Mouse (Mus musculus) left cerebral cortex, adult 8-10 months (tissue): ENCODE data around the gene Gm20721. TPM values are rescaled to one million over a fixed set of nuclear protein-coding genes. Genes with fewer than 3 reads are reported as not detected.

Experiments used
- DNase-seq, 2 experiments: peaks; one replicate each; pipeline ENCODE4 v3.0.0; 2022; ENCODE audit warnings: low spot score in 2 of 2
- total RNA-seq, 4 experiments: library from RNA; stranded (reverse); gene quantifications; 2 replicates each; pipeline ENCODE4 v1.2.4; 2022

Gene Gm20721
- total RNA-seq, 4 experiments from 2014 or later, result 0.91 to 3.4 (median 1.6) TPM

DNA sequence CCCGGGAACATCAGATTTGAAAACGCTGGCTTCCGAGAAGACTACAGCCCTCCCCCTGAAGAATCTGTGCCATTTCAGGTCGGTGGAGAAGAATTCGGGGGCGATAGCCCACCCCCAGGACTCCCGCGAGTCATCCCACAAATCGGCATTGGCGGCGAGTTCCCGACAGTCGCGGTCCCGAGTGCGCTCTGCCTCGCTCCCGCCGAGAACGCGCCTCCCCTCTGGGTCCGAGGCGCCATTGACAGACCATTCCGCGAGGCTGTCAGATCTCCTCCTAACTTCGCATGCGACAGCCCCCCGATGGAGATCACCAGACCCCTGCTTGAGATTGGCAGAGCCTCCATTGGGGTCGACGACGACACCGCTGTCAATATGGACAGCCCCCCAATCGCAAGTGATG lies 48.0 kb downstream of the Gm20721 start:
- DNase-seq, result no peak

DNA sequence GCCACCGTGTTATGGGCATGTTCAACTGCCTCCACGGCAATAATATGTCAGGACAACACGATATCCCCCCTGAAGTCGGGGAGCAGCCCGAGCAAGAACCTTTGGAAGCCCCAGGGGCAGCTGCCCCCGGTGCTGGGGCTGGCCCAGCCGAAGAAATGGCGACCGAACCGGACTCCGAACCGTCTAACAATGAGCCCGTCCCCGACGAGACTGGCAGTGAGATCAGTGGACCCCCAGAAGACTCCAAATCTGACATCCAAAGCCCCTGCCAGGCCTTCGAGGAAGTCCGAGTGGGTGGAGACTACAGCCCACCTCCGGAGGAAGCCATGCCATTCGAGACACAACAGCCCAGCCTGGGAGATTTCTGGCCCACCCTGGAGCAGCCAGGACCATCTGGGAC lies 48.7 kb downstream of the Gm20721 start:
- no peak for DNase-seq

DNA sequence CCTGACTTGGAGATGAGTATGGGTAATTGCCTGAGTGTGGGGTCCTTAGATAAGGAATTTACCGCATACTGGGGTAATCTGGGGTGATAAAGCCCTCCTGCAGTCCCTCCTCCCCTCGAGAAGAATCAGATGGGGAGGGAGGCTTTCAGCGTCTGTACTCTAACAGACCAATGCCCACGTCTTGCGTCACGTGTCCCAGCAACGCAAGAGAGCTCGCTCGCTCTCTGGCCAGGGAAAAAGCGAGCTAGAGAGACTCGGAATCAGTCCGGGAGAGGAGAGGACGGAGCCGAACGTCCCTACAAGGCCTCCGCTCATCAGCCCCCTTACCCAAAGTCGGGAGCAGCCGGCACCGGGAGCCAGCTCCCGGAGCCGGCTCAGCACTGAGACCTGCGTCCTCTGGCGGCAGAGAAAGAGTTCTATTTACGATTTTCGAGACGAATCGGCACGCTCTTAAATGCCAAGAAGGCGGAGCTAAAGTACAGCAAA lies 49.4 kb downstream of the Gm20721 start:
- no peak for DNase-seq

DNA sequence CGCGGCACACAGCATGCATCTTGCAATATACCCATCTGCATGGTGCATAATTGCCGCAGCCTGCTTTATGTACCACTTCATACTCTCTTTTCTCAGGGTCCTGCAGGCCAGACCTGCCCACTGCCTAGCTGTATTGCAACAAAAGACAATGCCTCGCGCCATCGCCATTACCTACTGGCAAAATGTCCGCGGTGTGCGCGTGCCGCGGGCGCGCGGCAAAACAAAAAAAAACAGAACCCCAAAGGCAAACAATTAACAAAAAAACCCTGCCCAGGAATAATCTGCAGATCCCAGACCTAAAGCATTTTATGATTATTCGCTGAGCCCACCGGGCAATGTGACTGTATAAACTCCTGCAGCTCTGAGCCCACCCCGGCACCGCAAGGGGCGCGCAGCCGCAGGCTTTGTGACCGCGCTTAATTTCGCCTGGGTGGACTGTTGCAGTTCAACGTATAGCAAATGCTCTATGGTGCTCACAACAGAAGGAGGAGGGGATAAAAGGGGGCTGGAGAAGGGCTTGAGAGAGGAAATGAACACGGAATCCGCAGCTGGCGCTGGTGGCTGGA lies 50.5 kb downstream of the Gm20721 start:
- no peak for DNase-seq

- DNase-seq, result no peak
Measured at GRCm38 (mm10) chr2:174295175-174295899, 51.2 kb downstream of the Gm20721 start.

GRCm38 (mm10) chr2:174294457-174294856 lies 52.1 kb downstream of the Gm20721 start:
- no peak for DNase-seq

DNA sequence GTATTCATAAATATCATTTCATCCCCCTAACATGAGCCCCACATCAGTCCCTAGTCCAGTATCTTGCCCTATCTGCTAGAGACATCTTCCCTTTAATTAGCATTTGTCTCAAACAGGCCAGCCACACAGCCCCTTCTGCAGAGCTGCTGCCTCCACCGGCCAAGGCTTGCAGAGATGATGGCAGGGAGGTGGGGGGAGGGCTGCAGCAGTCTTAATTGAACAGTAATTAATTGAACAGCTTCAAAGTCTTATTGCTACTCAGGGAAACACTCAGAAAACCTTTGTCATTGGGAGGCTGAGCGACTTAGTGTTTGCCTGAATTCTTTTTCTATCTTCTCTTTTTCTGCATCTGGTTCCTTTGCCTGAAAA lies 54.9 kb downstream of the Gm20721 start:
- DNase-seq, result no peak

- DNase-seq, result no peak
Measured at GRCm38 (mm10) chr2:174291029-174291661, 55.4 kb downstream of the Gm20721 start.

DNA sequence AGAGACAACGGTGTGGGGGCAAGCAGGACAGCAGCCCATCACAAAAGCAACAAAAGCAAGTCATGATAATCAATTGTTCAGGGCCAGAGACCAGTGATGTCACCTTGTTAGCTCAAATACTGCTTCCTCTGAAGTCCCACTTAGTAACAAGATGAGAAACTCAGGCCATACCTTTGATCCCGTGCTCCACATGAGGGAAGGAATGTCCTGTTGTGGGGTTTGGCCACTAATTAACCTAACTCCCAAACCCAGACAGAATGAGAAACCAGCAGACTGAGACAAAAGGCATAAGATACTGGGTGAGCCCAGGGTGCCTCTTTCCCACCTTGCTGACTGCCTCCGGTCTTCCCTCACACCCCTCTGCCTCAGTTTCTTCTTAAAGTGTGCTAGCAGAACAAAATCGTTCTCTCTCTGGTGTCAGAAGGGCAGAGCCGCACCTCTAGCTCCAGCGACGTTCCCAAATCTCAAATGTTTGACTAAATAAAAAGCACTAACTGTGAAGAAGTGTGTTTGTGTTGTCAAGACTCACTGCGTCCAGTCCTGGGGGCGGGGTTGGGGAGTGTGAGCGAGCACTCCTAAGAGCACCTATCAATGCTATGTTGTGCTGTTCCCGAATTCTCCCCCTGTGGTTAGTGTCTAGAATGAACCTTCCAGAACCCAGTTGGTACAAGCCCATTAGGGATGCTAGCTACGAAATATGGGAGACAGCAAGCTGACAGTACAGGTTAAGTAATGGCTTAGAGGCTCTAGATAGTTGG lies 57.7 kb downstream of the Gm20721 start:
- DNase-seq, result no peak

GRCm38 (mm10) chr2:174287921-174288320 lies 58.6 kb downstream of the Gm20721 start:
- no peak for DNase-seq

DNA sequence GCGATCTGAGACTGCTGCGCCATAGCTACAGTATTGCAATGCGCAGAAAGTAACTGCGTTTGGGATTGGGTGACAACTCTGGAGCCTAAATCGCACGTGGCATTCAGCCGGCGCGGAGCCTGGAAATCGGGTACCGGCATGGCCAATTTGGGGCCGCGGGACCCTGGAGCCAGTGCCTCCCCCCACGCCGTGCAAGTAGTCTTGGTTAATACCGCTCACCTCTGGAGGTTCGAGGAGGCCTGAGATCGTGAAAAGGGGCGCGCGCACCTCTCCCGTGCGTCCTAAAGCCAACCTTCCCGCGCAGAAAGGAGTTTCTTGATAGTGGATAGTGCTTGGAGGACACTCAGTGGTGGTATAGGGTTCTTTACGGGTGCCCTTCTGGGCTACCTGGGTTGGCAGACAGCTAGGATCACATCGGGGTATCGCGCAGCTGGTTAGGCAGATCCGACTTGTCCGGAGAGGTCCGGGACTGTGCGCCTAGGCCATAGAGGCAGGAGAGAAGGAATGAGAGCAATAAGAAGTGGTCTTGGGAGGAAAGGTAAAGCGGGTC lies 60.5 kb downstream of the Gm20721 start:
- DNase-seq, result no peak

DNA sequence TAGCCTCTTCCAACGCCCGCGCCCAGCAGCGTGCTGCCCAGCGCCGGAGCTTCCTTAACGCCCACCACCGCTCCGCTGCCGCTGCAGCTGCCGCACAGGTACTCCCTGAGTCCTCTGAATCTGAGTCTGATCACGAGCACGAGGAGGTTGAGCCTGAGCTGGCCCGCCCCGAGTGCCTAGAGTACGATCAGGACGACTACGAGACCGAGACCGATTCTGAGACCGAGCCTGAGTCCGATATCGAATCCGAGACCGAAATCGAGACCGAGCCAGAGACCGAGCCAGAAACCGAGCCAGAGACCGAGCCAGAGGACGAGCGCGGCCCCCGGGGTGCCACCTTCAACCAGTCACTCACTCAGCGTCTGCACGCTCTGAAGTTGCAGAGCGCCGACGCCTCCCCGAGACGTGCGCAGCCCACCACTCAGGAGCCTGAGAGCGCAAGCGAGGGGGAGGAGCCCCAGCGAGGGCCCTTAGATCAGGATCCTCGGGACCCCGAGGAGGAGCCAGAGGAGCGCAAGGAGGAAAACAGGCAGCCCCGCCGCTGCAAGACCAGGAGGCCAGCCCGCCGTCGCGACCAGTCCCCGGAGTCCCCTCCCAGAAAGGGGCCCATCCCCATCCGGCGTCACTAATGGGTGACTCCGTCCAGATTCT lies 61.6 kb downstream of the Gm20721 start:
- DNase-seq, result no peak

- no peak for DNase-seq
Measured at GRCm38 (mm10) chr2:174284011-174284410, 62.5 kb downstream of the Gm20721 start, which contains the start of gene Gnas. TSS of gene Gnas (plus strand) at chr2:174284320.

- no peak for DNase-seq
Measured at GRCm38 (mm10) chr2:174283341-174283740, 63.2 kb downstream of the Gm20721 start.

Other genes with a start within 250 kb of the Gm20721 start
- gene Npepl1, start 236.4 kb downstream of the Gm20721 start, total RNA-seq, result 10 to 100 TPM; 14.2 to 17.9 (median 16.4) TPM
- 1,000 to 10,000 TPM; 1,754 to 1,798 (median 1,783) TPM for gene Gnas, start 62.4 kb downstream of the Gm20721 start, total RNA-seq
- 10 to 100 TPM; 50.1 to 55.5 (median 53.0) TPM for gene Nelfcd, start 69.1 kb upstream of the Gm20721 start, total RNA-seq
- gene Ctsz, start 92.3 kb upstream of the Gm20721 start, total RNA-seq, result 100 to 1,000 TPM in 2 of 4 experiments, 10 to 100 TPM in 2; 46.1 to 188 (median 93.9) TPM
- under 1 TPM in 2 of 4 experiments, not detected in 2; 0.23 to 0.87 TPM for gene Tubb1, start 104.0 kb upstream of the Gm20721 start, total RNA-seq
- 100 to 1,000 TPM; 263 to 320 (median 287) TPM for gene Atp5e, start 117.4 kb upstream of the Gm20721 start, total RNA-seq
- gene Prelid3b, start 126.4 kb upstream of the Gm20721 start, total RNA-seq, result 10 to 100 TPM; 48.1 to 58.5 (median 53.5) TPM